Mouse (Mus musculus) stomach, embryonic 16.5 days (tissue): ENCODE data around the gene Apol8. TPM values are rescaled to one million over a fixed set of nuclear protein-coding genes. Genes with fewer than 3 reads are reported as not detected.

ENCODE experiments used
- ATAC-seq: fragments of 200-750 bp; cut with Nextera tagmentation; 2 replicates; pipeline ENCODE4 v1.8.0; 2017; ENCODE audit warnings: moderate number of reproducible peaks, moderate TSS enrichment; ENCODE audit not compliant: insufficient read depth, low FRiP score
- H3K27ac ChIP-seq: fragments of 300-500 bp; sonication (generic); 2 replicates; pipeline ENCODE4 v1.5.1; 2014; ENCODE audit warnings: low read length
- H3K27me3 ChIP-seq: fragments of 300-500 bp; sonication (generic); 2 replicates; pipeline ENCODE4 v1.6.1; 2014; ENCODE audit warnings: low read length, control low read depth, mixed read lengths; ENCODE audit not compliant: control insufficient read depth, insufficient read depth
- H3K36me3 ChIP-seq: fragments of 300-500 bp; sonication (generic); 2 replicates; pipeline ENCODE4 v1.6.1; 2014; ENCODE audit warnings: low read length; ENCODE audit not compliant: control insufficient read depth, insufficient read depth
- H3K4me1 ChIP-seq: fragments of 300-500 bp; sonication (generic); 2 replicates; pipeline ENCODE4 v1.6.1; 2014; ENCODE audit warnings: low read length, control low read depth, mixed read lengths; ENCODE audit not compliant: control insufficient read depth, insufficient read depth
- H3K4me2 ChIP-seq: fragments of 300-500 bp; sonication (generic); 2 replicates; pipeline ENCODE4 v1.6.1; 2014; ENCODE audit warnings: low read depth, low read length, mixed read lengths
- H3K4me3 ChIP-seq: fragments of 300-500 bp; sonication (generic); replicated peaks from 2 replicates; pipeline ENCODE4 v1.5.1; 2014; ENCODE audit warnings: mild to moderate bottlenecking, low read length
- H3K9ac ChIP-seq: fragments of 300-500 bp; sonication (generic); 2 replicates; pipeline ENCODE4 v1.6.1; 2014; ENCODE audit warnings: low read length
- H3K9me3 ChIP-seq: fragments of 300-500 bp; sonication (generic); replicated peaks from 2 replicates; pipeline ENCODE4 v1.6.1; 2016; ENCODE audit warnings: low read length, control low read depth; ENCODE audit not compliant: control insufficient read depth
- WGBS: fragments of 180-500 bp; shearing (Covaris S2); extraction: QIAGEN DNeasy Blood & Tissue Kit; methylation state at CpG from one replicate; pipeline ENCODE4 v1.1.7; 2014; 5-methylcytosine and 5-hydroxymethylcytosine counted together
- polyA plus RNA-seq: library from polyadenylated mRNA; unstranded; fragments of >200 nt; fragmentation: Nextera tagmentation; extraction: Ambion mirVana; gene quantifications from 2 replicates; pipeline ENCODE4 v1.2.1, GENCODE M21; 2015

Apol8 gene
- polyA plus RNA-seq, 1 experiment from 2014 or later = 1.2 TPM

DNA sequence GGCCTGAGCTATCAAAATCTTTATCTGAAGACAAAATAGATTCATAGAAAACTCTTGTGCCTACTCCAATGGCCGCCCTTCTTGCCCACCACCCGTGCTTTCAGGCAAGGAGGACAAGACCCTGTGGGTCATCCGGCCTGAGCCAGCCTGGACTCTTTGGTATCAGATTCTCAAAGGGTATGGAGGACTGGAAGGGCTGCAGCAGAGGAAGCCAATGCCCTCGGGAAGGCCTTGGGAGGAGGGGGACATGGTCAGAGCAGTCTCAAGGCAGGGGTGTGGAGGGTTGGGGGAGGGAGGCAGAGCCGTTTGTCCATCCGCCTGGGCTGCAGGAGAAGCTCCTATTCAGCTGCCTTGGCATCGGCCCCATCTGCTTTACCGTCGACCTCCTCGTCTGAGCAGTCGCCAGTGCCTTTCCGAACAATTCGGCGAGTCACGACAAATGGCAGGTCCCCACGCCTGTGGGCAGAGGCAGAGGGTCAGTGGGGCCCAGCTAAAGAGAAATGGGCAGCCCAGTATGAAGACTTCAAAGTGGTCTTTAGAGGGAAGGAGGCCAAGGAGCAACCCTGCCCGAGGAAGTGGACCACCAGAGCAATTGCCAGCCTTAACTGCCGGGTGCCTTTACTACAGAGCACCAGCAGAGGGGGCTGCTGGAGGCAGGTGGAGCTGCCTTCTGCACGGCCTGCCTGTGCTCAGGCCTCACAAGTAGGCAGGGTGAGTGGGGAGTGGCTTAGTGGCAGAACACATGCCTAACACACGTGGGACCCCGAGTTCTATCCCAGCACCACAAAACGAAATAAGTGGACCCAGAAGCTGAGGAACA is 5.0 kb upstream of the Apol8 start:
- Histone ChIP-seq H3K9me3 (no peaks in the 10 kb centered on the region), H3K27me3 (no peaks in the 10 kb centered on the region), H3K9ac (no peak overlapping the region), H3K4me1 (peaks cover 11% of the 10 kb centered on the region; the same call in 1 of the 2 replicates), H3K4me3 (no peak overlapping the region), H3K36me3 (peaks cover 46% of the 10 kb centered on the region), H3K4me2 (no peak overlapping the region), H3K27ac (no peak overlapping the region)
- no peak for ATAC-seq
- WGBS = 73% methylated on average over 22 of the region's 22 CpGs

GRCm38 (mm10) chr15:77761083-77761482 is 4.3 kb upstream of the Apol8 start:
- Histone ChIP-seq H3K27me3 (no peaks in the 10 kb centered on the region), H3K4me3 (no peak overlapping the region), H3K9me3 (no peaks in the 10 kb centered on the region), H3K9ac (no peak overlapping the region), H3K36me3 (peaks cover 41% of the 10 kb centered on the region), H3K4me2 (no peak overlapping the region), H3K4me1 (peaks cover 11% of the 10 kb centered on the region; the same call in 1 of the 2 replicates), H3K27ac (no peak overlapping the region)
- 96% methylated on average over 7 of the region's 7 CpGs for WGBS
- no peak for ATAC-seq

- Histone ChIP-seq H3K27me3 (no peaks in the 10 kb centered on the region), H3K9ac (no peak overlapping the region), H3K9me3 (no peaks in the 10 kb centered on the region), H3K4me2 (no peak overlapping the region), H3K4me1 (peaks cover 5% of the 10 kb centered on the region; the same call in 1 of the 2 replicates), H3K4me3 (no peak overlapping the region), H3K36me3 (peaks cover 32% of the 10 kb centered on the region), H3K27ac (no peak overlapping the region)
- WGBS = 92% methylated on average over 16 of the region's 16 CpGs
- ATAC-seq = no peak
Measured at GRCm38 (mm10) chr15:77760037-77760436, 3.2 kb upstream of the Apol8 start.

- no peak overlapping the region for H3K4me3 ChIP-seq
- H3K4me2 ChIP-seq = no peak overlapping the region
- no peak for ATAC-seq
- no peaks in the 10 kb centered on the region for H3K4me1 ChIP-seq
- no peaks in the 10 kb centered on the region for H3K27me3 ChIP-seq
- H3K36me3 ChIP-seq = peaks cover 16% of the 10 kb centered on the region
- H3K9me3 ChIP-seq = no peaks in the 10 kb centered on the region
- H3K9ac ChIP-seq = no peak overlapping the region
- H3K27ac ChIP-seq = no peak overlapping the region
- WGBS = 73% methylated on average over 4 of the region's 4 CpGs
Measured at GRCm38 (mm10) chr15:77757586-77758226, 903 bp upstream of the Apol8 start.

- Histone ChIP-seq H3K4me1 (no peaks in the 10 kb centered on the region), H3K9me3 (no peaks in the 10 kb centered on the region), H3K9ac (no peak overlapping the region), H3K36me3 (peaks cover 6% of the 10 kb centered on the region; the same call in 1 of the 2 replicates), H3K4me3 (no peak overlapping the region), H3K27ac (no peak overlapping the region), H3K4me2 (no peak overlapping the region), H3K27me3 (no peaks in the 10 kb centered on the region)
- 60% methylated on average over 2 of the region's 2 CpGs for WGBS
- no peak for ATAC-seq
Measured at GRCm38 (mm10) chr15:77756081-77756480, 722 bp downstream of the Apol8 start.

- peak; percentile 66 for ATAC-seq
- Histone ChIP-seq H3K27ac (no peak overlapping the region), H3K9me3 (no peaks in the 10 kb centered on the region), H3K4me3 (no peak overlapping the region), H3K27me3 (no peaks in the 10 kb centered on the region), H3K4me2 (no peak overlapping the region), H3K9ac (no peak overlapping the region), H3K36me3 (peaks cover 3% of the 10 kb centered on the region; the same call in 1 of the 2 replicates), H3K4me1 (no peaks in the 10 kb centered on the region)
- 17% methylated on average over 2 of the region's 2 CpGs for WGBS
Measured at GRCm38 (mm10) chr15:77755132-77755531, 1.7 kb downstream of the Apol8 start.

GRCm38 (mm10) chr15:77752443-77752842 is 4.4 kb downstream of the Apol8 start:
- no peak overlapping the region for H3K4me3 ChIP-seq
- H3K36me3 ChIP-seq = no peaks in the 10 kb centered on the region
- 58% methylated on average over 11 of the region's 11 CpGs for WGBS
- no peak overlapping the region for H3K9ac ChIP-seq
- H3K27me3 ChIP-seq = no peaks in the 10 kb centered on the region
- no peak overlapping the region for H3K27ac ChIP-seq
- H3K4me1 ChIP-seq = no peaks in the 10 kb centered on the region
- no peaks in the 10 kb centered on the region for H3K9me3 ChIP-seq
- no peak overlapping the region for H3K4me2 ChIP-seq
- ATAC-seq = no peak

- no peak overlapping the region for H3K9ac ChIP-seq
- H3K36me3 ChIP-seq = no peaks in the 10 kb centered on the region
- ATAC-seq = no peak
- no peak overlapping the region for H3K27ac ChIP-seq
- no peaks in the 10 kb centered on the region for H3K4me1 ChIP-seq
- no peaks in the 10 kb centered on the region for H3K9me3 ChIP-seq
- H3K27me3 ChIP-seq = no peaks in the 10 kb centered on the region
- H3K4me3 ChIP-seq = no peak overlapping the region
- no peak overlapping the region for H3K4me2 ChIP-seq
- 26% methylated on average over 1 of the region's 1 CpGs for WGBS
Measured at GRCm38 (mm10) chr15:77750461-77750860, 6.3 kb downstream of the Apol8 start.

DNA sequence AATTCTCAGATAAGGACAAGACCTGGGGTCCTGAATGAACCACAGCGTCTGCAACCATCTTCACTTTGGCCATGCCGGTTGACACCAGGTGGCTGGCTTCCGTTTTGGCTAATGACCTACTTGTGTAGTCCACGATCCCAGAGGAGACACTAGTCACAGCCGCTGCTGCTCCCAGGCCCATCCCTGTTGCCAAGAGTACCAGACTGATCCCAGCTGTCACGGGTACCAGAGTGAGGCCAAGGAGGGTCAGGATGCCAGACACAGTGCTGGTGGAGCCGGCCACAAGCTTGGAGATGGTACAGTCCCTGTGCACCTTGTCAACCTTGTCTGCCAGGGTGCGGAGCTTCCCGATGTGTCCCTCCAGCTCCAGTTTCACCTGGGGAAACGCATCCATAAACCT is 7.1 kb downstream of the Apol8 start:
- ATAC-seq = no peak
- Histone ChIP-seq H3K4me2 (no peak overlapping the region), H3K9me3 (no peaks in the 10 kb centered on the region), H3K27ac (no peak overlapping the region), H3K4me3 (no peak overlapping the region), H3K27me3 (no peaks in the 10 kb centered on the region), H3K9ac (no peak overlapping the region), H3K36me3 (no peaks in the 10 kb centered on the region), H3K4me1 (no peaks in the 10 kb centered on the region)
- 94% methylated on average over 10 of the region's 10 CpGs for WGBS
